9 mouse cellular contexts compared by ENCODE assay signal in the genomic region with DNA sequence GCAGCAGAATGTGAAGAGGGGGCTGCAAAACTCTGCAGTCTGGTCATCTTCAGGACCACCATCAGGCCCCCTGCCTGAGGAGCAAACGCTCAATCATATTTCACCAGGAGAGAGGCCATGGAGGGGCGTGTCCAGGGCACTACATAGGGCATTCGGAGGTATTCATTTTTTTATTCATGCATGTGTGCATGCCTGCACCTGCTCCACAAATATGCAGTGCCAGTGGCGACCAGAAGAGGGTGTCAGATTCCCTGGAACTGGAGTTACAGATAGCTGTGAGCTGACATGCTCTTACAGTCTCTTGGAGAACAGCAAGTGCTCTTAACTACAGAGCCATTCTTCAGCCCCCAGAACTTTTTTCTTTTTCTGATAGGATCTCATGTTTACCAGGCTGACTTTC. TPM values are rescaled to one million over a fixed set of nuclear protein-coding genes. Genes with fewer than 3 reads are reported as not detected.
A peak's percentile ranks its signal among the peaks of the same experiment; 100 is the strongest.
DNase-seq lines count a peak whose midpoint lies in the region; ATAC-seq and TF ChIP-seq lines count a peak whose summit lies in the region.
"Had no signal": no experiment of that assay in that cellular context is flagged by ENCODE, and none has a peak within 500 bp of the region (broad histone marks: within the 10 kb centered on the region; RNA-seq: fewer than 3 reads in every experiment).

No protein-coding gene starts in this region.

- 37% methylated on average over 4 of the region's 4 CpGs for WGBS in heart, adult 2 months
- WGBS in embryonic facial prominence, embryonic 11.5 days, result 37% methylated on average over 4 of the region's 4 CpGs
- 26% methylated on average over 4 of the region's 4 CpGs for WGBS in hindbrain, embryonic 16.5 days
- WGBS in midbrain, embryonic 13.5 days, result 35% methylated on average over 4 of the region's 4 CpGs

- no peak for TF ChIP-seq EP300 in heart, adult 2 months (IDR thresholded peaks at IDR 0.05; ENCODE audit: insufficient read depth, low read depth, low read length)

- peak; percentile 69 for TF ChIP-seq CTCF in heart, adult 2 months (IDR thresholded peaks at IDR 0.05)

- no peak for TF ChIP-seq POLR2A in heart, adult 2 months (IDR thresholded peaks at IDR 0.05; ENCODE audit: insufficient read depth, low read depth, low read length)

- no peaks in the 10 kb centered on the region for H3K79me2 ChIP-seq in heart, adult 2 months (replicated peaks; ENCODE audit: control insufficient read depth, insufficient read depth, low read length)

- ATAC-seq in embryonic facial prominence, embryonic 11.5 days (replicated peaks; ENCODE audit: insufficient number of reproducible peaks, low FRiP score, low TSS enrichment, low read depth), result no peak
- ATAC-seq in hindbrain, embryonic 16.5 days, result peak; percentile 80
- ATAC-seq in midbrain, embryonic 13.5 days, result peak; percentile 68

- DNase-seq in heart, adult 2 months, result peak; percentile 12 to 33
- no peak for DNase-seq in heart, adult 8-10 months (ENCODE audit: low spot score)
- DNase-seq in adrenal gland, adult 8-10 months, result peak; percentile 35
- DNase-seq in embryonic facial prominence, embryonic 11.5 days (ENCODE audit: low spot score), result peak; percentile 73
- peak; percentile 67 to 77 for DNase-seq in left cerebral cortex, postnatal 25 days (ENCODE audit: low spot score in 2 of 2)
- peak; percentile 19 for DNase-seq in thymus, postnatal 0 days (ENCODE audit: low spot score)

- no peak overlapping the region for H3K4me2 ChIP-seq in embryonic facial prominence, embryonic 11.5 days (ENCODE audit: low read depth, low read length)
- no peak overlapping the region for H3K4me2 ChIP-seq in hindbrain, embryonic 16.5 days (ENCODE audit: low read length)
- no peak overlapping the region for H3K4me2 ChIP-seq in midbrain, embryonic 13.5 days (replicated peaks)

- no peak overlapping the region for H3K27ac ChIP-seq in heart, adult 2 months
- no peak overlapping the region for H3K27ac ChIP-seq in embryonic facial prominence, embryonic 11.5 days (replicated peaks; ENCODE audit: low read depth, low read length)
- no peak overlapping the region for H3K27ac ChIP-seq in hindbrain, embryonic 16.5 days (ENCODE audit: low read depth, low read length)
- H3K27ac ChIP-seq in midbrain, embryonic 13.5 days, result no peak overlapping the region

- no peaks in the 10 kb centered on the region for H3K9me3 ChIP-seq in embryonic facial prominence, embryonic 11.5 days (replicated peaks; ENCODE audit: control insufficient read depth, low read length)
- 0 out of 2 replicates have a peak, but pooled peaks cover 3% of the 10 kb centered on the region for H3K9me3 ChIP-seq in hindbrain, embryonic 16.5 days (ENCODE audit: control insufficient read depth, low read length)
- H3K9me3 ChIP-seq in midbrain, embryonic 13.5 days, result no peaks in the 10 kb centered on the region
- H3K9me3 ChIP-seq: megakaryocyte, embryonic 14.5 days had no signal

- intact Hi-C loops in heart, adult 2 months (cut with DNase I), result no loop called here
- intact Hi-C loops in left cerebral cortex, postnatal 25 days (cut with DNase I), result loop anchor here (5.0 kb wide), 1 partner anchor 267 kb away; no protein-coding TSS in a partner anchor

- H3K36me3 ChIP-seq in heart, adult 2 months (ENCODE audit: control insufficient read depth, insufficient read depth, low read length), result no peaks in the 10 kb centered on the region
- H3K36me3 ChIP-seq in embryonic facial prominence, embryonic 11.5 days (replicated peaks; ENCODE audit: control insufficient read depth, insufficient read depth, low read depth, low read length), result no peaks in the 10 kb centered on the region
- no peaks in the 10 kb centered on the region for H3K36me3 ChIP-seq in hindbrain, embryonic 16.5 days (ENCODE audit: control insufficient read depth, insufficient read depth, low read length)
- H3K36me3 ChIP-seq in midbrain, embryonic 13.5 days, result no peaks in the 10 kb centered on the region

- H3K4me1 ChIP-seq in heart, adult 2 months (ENCODE audit: control insufficient read depth, insufficient read depth, low read length), result no peaks in the 10 kb centered on the region
- H3K4me1 ChIP-seq in embryonic facial prominence, embryonic 11.5 days (ENCODE audit: control insufficient read depth, insufficient read depth, low read length), result no peaks in the 10 kb centered on the region
- no peaks in the 10 kb centered on the region for H3K4me1 ChIP-seq in hindbrain, embryonic 16.5 days (ENCODE audit: control insufficient read depth, insufficient read depth, low read depth, low read length)
- no peaks in the 10 kb centered on the region for H3K4me1 ChIP-seq in midbrain, embryonic 13.5 days (replicated peaks)

- H3K9ac ChIP-seq in heart, adult 2 months (ENCODE audit: low read depth, low read length), result no peak overlapping the region
- H3K9ac ChIP-seq in embryonic facial prominence, embryonic 11.5 days (replicated peaks; ENCODE audit: low read length), result no peak overlapping the region
- H3K9ac ChIP-seq in hindbrain, embryonic 16.5 days (ENCODE audit: low read depth, low read length), result no peak overlapping the region
- H3K9ac ChIP-seq in midbrain, embryonic 13.5 days (replicated peaks), result no peak overlapping the region

- H3K4me3 ChIP-seq in heart, adult 2 months, result no peak overlapping the region
- H3K4me3 ChIP-seq in embryonic facial prominence, embryonic 11.5 days (ENCODE audit: low read depth, low read length), result no peak overlapping the region
- no peak overlapping the region for H3K4me3 ChIP-seq in hindbrain, embryonic 16.5 days (ENCODE audit: low read length)
- H3K4me3 ChIP-seq in midbrain, embryonic 13.5 days (replicated peaks), result no peak overlapping the region
- H3K4me3 ChIP-seq: megakaryocyte, embryonic 14.5 days had no signal

- no peaks in the 10 kb centered on the region; the same call in 1 of the 2 replicates for H3K27me3 ChIP-seq in heart, adult 2 months (ENCODE audit: control insufficient read depth, insufficient read depth, low read length)
- no peaks in the 10 kb centered on the region for H3K27me3 ChIP-seq in embryonic facial prominence, embryonic 11.5 days (ENCODE audit: control insufficient read depth, insufficient read depth, low read length)
- H3K27me3 ChIP-seq in hindbrain, embryonic 16.5 days (replicated peaks; ENCODE audit: control insufficient read depth, insufficient read depth, low read length), result no peaks in the 10 kb centered on the region
- no peaks in the 10 kb centered on the region for H3K27me3 ChIP-seq in midbrain, embryonic 13.5 days

RNA-seq across cellular contexts. Expression of a gene that starts 56.4 kb away (rescaled TPM):
- not detected for total RNA-seq in heart, adult 2 months (2021)
- not detected in 2 replicates for polyA plus RNA-seq in heart, adult 2 months (2012; rRNA removed)
- not detected for total RNA-seq in heart, adult 8-10 months (2022)
- not detected for total RNA-seq in adrenal gland, adult 8-10 months (2022)
- not detected in 2 replicates for polyA plus RNA-seq in embryonic facial prominence, embryonic 11.5 days (2014; fragmentation: Nextera tagmentation; extraction: Ambion mirVana)
- 1.5 and 1.7 TPM in 2 replicates for polyA plus RNA-seq in hindbrain, embryonic 16.5 days (2015; fragmentation: Nextera tagmentation; extraction: Ambion mirVana)
- total RNA-seq in left cerebral cortex, postnatal 25 days (2021), result 10 to 100 TPM in 1 of 2 experiments, 1 to 10 TPM in 1; 4.3 to 14.2 TPM
- 1.6 and 1.8 TPM in 2 replicates for polyA plus RNA-seq in midbrain, embryonic 13.5 days (2015; fragmentation: Nextera tagmentation; extraction: Ambion mirVana)
- not detected in 2 replicates for polyA plus RNA-seq in thymus, postnatal 0 days (2015; fragmentation: Nextera tagmentation; extraction: Ambion mirVana)
